Mouse (Mus musculus) midbrain, embryonic 10.5 days (tissue): ENCODE data around the gene Fam228a. TPM values are rescaled to one million over a fixed set of nuclear protein-coding genes. Genes with fewer than 3 reads are reported as not detected.
A peak's percentile ranks its signal among the peaks of the same experiment; 100 is the strongest.
"Not testable (repeated sequence)": the region's sequence is repeated elsewhere in the genome, so short reads cannot be mapped to it uniquely, and the experiment has no call there.

Experiments used
- DNase-seq: peaks from one replicate; pipeline ENCODE4 v3.0.0-alpha.2; 2017; ENCODE audit warnings: low spot score
- H3K27ac ChIP-seq: fragments of 300-500 bp; sonication (generic); replicated peaks from 2 replicates; pipeline ENCODE4 v1.5.1; 2016; ENCODE audit warnings: mild to moderate bottlenecking
- H3K27me3 ChIP-seq: fragments of 300-500 bp; sonication (generic); 2 replicates; pipeline ENCODE4 v1.6.1; 2016; ENCODE audit warnings: low read depth, mild to moderate bottlenecking; ENCODE audit not compliant: poor library complexity, severe bottlenecking
- H3K36me3 ChIP-seq: fragments of 300-500 bp; sonication (generic); 2 replicates; pipeline ENCODE4 v1.6.1; 2016; ENCODE audit warnings: mild to moderate bottlenecking, moderate library complexity
- H3K4me1 ChIP-seq: fragments of 300-500 bp; sonication (generic); 2 replicates; pipeline ENCODE4 v1.6.1; 2016
- H3K4me3 ChIP-seq: fragments of 300-500 bp; sonication (generic); 2 replicates; pipeline ENCODE4 v1.5.1; 2016; ENCODE audit warnings: mild to moderate bottlenecking, moderate library complexity
- H3K9me3 ChIP-seq: fragments of 300-500 bp; sonication (generic); replicated peaks from 2 replicates; pipeline ENCODE4 v1.6.1; 2016; ENCODE audit warnings: mild to moderate bottlenecking
- WGBS: fragments of 180-500 bp; shearing (Covaris S2); methylation state at CpG from one replicate; pipeline ENCODE4 v1.1.7; 2016; 5-methylcytosine and 5-hydroxymethylcytosine counted together
- polyA plus RNA-seq: library from polyadenylated mRNA; unstranded; fragments of >200 nt; fragmentation: Nextera tagmentation; extraction: Ambion mirVana; gene quantifications from 2 replicates; pipeline ENCODE4 v1.2.1, GENCODE M21; 2016

The Fam228a gene
- polyA plus RNA-seq, 1 experiment from 2014 or later, result 0.20 TPM

- H3K36me3 ChIP-seq, H3K27me3 ChIP-seq, DNase-seq, H3K4me3 ChIP-seq, H3K27ac ChIP-seq, H3K4me1 ChIP-seq, H3K9me3 ChIP-seq: not testable (repeated sequence)
- 87% methylated on average over 4 of the region's 4 CpGs for WGBS
These were observed 16.2 kb upstream of the Fam228a start for GRCm38 (mm10) chr12:4754451-4754850.

- Histone ChIP-seq H3K9me3 (no peaks in the 10 kb centered on the region), H3K27me3 (no peaks in the 10 kb centered on the region), H3K27ac (no peak overlapping the region), H3K4me1 (no peaks in the 10 kb centered on the region), H3K36me3 (no peaks in the 10 kb centered on the region), H3K4me3 (no peak overlapping the region)
- WGBS, result 92% methylated on average over 10 of the region's 10 CpGs
- DNase-seq, result no peak
These were observed 6.3 kb upstream of the Fam228a start for GRCm38 (mm10) chr12:4744486-4744885.

GRCm38 (mm10) chr12:4742183-4742582 lies 4.0 kb upstream of the Fam228a start:
- 89% methylated on average over 3 of the region's 3 CpGs for WGBS
- H3K27ac ChIP-seq, result no peak overlapping the region
- H3K9me3 ChIP-seq, result no peaks in the 10 kb centered on the region
- no peaks in the 10 kb centered on the region for H3K36me3 ChIP-seq
- H3K4me1 ChIP-seq, result 0 out of 2 replicates have a peak, but pooled peaks cover 4% of the 10 kb centered on the region
- no peaks in the 10 kb centered on the region for H3K27me3 ChIP-seq
- no peak overlapping the region for H3K4me3 ChIP-seq
- no peak for DNase-seq

- DNase-seq, result no peak
- H3K4me3 ChIP-seq, result no peak overlapping the region
- 0 out of 2 replicates have a peak, but pooled peaks cover 4% of the 10 kb centered on the region for H3K4me1 ChIP-seq
- no peaks in the 10 kb centered on the region for H3K36me3 ChIP-seq
- H3K27ac ChIP-seq, result no peak overlapping the region
- no peaks in the 10 kb centered on the region for H3K27me3 ChIP-seq
- 84% methylated on average over 7 of the region's 7 CpGs for whole genome bisulfite sequencing
- no peaks in the 10 kb centered on the region for H3K9me3 ChIP-seq
These were observed 2.6 kb upstream of the Fam228a start for GRCm38 (mm10) chr12:4740823-4741222.

GRCm38 (mm10) chr12:4732332-4732731 lies 5.9 kb downstream of the Fam228a start:
- H3K4me1 ChIP-seq, result no peaks in the 10 kb centered on the region
- no peaks in the 10 kb centered on the region for H3K27me3 ChIP-seq
- H3K4me3 ChIP-seq, result no peak overlapping the region
- DNase-seq, result no peak
- no peak overlapping the region for H3K27ac ChIP-seq
- H3K36me3 ChIP-seq, result no peaks in the 10 kb centered on the region
- 75% methylated on average over 4 of the region's 4 CpGs for WGBS
- H3K9me3 ChIP-seq, result no peaks in the 10 kb centered on the region

GRCm38 (mm10) chr12:4731629-4732028 lies 6.6 kb downstream of the Fam228a start:
- H3K9me3 ChIP-seq, result no peaks in the 10 kb centered on the region
- 79% methylated on average over 4 of the region's 4 CpGs for WGBS
- H3K27ac ChIP-seq, result no peak overlapping the region
- no peaks in the 10 kb centered on the region for H3K4me1 ChIP-seq
- no peak for DNase-seq
- no peaks in the 10 kb centered on the region for H3K27me3 ChIP-seq
- no peaks in the 10 kb centered on the region for H3K36me3 ChIP-seq
- no peak overlapping the region for H3K4me3 ChIP-seq

- no peaks in the 10 kb centered on the region for H3K27me3 ChIP-seq
- H3K36me3 ChIP-seq, result no peaks in the 10 kb centered on the region
- H3K9me3 ChIP-seq, result no peaks in the 10 kb centered on the region
- no peaks in the 10 kb centered on the region for H3K4me1 ChIP-seq
- no peak for DNase-seq
- no peak overlapping the region for H3K4me3 ChIP-seq
- no peak overlapping the region for H3K27ac ChIP-seq
- WGBS, result 92% methylated on average over 3 of the region's 3 CpGs
These were observed 9.1 kb downstream of the Fam228a start for GRCm38 (mm10) chr12:4729165-4729564.

- no peak overlapping the region for H3K4me3 ChIP-seq
- DNase-seq, result no peak
- H3K9me3 ChIP-seq, result no peaks in the 10 kb centered on the region
- H3K27ac ChIP-seq, result no peak overlapping the region
- H3K27me3 ChIP-seq, result no peaks in the 10 kb centered on the region
- H3K36me3 ChIP-seq, result no peaks in the 10 kb centered on the region
- WGBS, result 77% methylated on average over 17 of the region's 17 CpGs
- no peaks in the 10 kb centered on the region for H3K4me1 ChIP-seq
These were observed 18.2 kb downstream of the Fam228a start for GRCm38 (mm10) chr12:4719762-4720754.

GRCm38 (mm10) chr12:4719066-4719761 lies 19.0 kb downstream of the Fam228a start:
- Histone ChIP-seq H3K27me3 (no peaks in the 10 kb centered on the region), H3K27ac (no peak overlapping the region), H3K9me3 (no peaks in the 10 kb centered on the region), H3K36me3 (no peaks in the 10 kb centered on the region), H3K4me3 (no peak overlapping the region), H3K4me1 (no peaks in the 10 kb centered on the region)
- no peak for DNase-seq
- 86% methylated on average over 13 of the region's 13 CpGs for WGBS

- Histone ChIP-seq H3K27me3 (no peaks in the 10 kb centered on the region), H3K27ac (no peak overlapping the region), H3K36me3 (no peaks in the 10 kb centered on the region; the same call in 1 of the 2 replicates), H3K4me1 (no peaks in the 10 kb centered on the region), H3K9me3 (no peaks in the 10 kb centered on the region), H3K4me3 (no peak overlapping the region)
- 6% methylated on average over 7 of the region's 7 CpGs for WGBS
- DNase-seq, result no peak
These were observed 20.8 kb downstream of the Fam228a start for GRCm38 (mm10) chr12:4717417-4717816.

- 87% methylated on average over 10 of the region's 10 CpGs for WGBS
These were observed 22.6 kb downstream of the Fam228a start for GRCm38 (mm10) chr12:4715606-4716005.

GRCm38 (mm10) chr12:4713361-4713760 lies 24.9 kb downstream of the Fam228a start:
- no peaks in the 10 kb centered on the region for H3K4me1 ChIP-seq
- DNase-seq, result no peak
- no peaks in the 10 kb centered on the region for H3K9me3 ChIP-seq
- no peaks in the 10 kb centered on the region for H3K27me3 ChIP-seq
- H3K4me3 ChIP-seq, result no peak overlapping the region
- WGBS, result 90% methylated on average over 4 of the region's 4 CpGs
- no peak overlapping the region for H3K27ac ChIP-seq
- peaks cover 2% of the 10 kb centered on the region for H3K36me3 ChIP-seq

More at GRCm38 (mm10) chr12:4715606-4716005, 22.6 kb downstream of the Fam228a start:
- Histone ChIP-seq H3K4me1 (no peaks in the 10 kb centered on the region), H3K27ac (no peak overlapping the region), H3K27me3 (no peaks in the 10 kb centered on the region), H3K36me3 (no peaks in the 10 kb centered on the region; the same call in 1 of the 2 replicates), H3K4me3 (no peak overlapping the region), H3K9me3 (no peaks in the 10 kb centered on the region)
- DNase-seq, result no peak

- no peaks in the 10 kb centered on the region for H3K27me3 ChIP-seq
- peaks cover 15% of the 10 kb centered on the region for H3K36me3 ChIP-seq
- H3K9me3 ChIP-seq, result no peaks in the 10 kb centered on the region
- peak; percentile 9 for DNase-seq
- no peak overlapping the region for H3K27ac ChIP-seq
- H3K4me3 ChIP-seq, result no peak overlapping the region
- 87% methylated on average over 7 of the region's 7 CpGs for WGBS
- H3K4me1 ChIP-seq, result no peaks in the 10 kb centered on the region
These were observed 28.3 kb downstream of the Fam228a start for GRCm38 (mm10) chr12:4709926-4710325.
